Mouse (Mus musculus): ENCODE results near the gene Chl1.
A peak's percentile ranks its signal among the peaks of the same experiment; 100 is the strongest.

Chl1 gene

DNA sequence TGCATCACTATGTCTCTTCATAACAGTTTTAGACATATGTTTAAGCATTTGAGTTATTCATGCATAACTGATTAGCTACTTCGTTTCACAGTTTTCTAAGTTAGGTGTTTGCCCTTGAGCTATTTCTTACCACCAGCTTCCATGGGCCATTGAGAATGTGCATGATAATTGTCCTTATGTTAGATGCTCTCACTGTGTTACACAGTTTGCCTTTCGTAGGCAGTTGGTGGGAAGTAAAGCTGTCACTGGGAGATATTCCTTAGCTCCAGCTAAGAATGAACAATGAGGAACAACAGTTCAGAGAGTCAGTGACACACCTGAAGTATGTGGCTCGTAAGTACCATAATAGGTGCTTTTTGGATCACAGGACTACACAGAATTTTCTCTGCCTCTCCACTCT, 35.9 kb downstream of the Chl1 start:
- no peak for DNase-seq

DNA sequence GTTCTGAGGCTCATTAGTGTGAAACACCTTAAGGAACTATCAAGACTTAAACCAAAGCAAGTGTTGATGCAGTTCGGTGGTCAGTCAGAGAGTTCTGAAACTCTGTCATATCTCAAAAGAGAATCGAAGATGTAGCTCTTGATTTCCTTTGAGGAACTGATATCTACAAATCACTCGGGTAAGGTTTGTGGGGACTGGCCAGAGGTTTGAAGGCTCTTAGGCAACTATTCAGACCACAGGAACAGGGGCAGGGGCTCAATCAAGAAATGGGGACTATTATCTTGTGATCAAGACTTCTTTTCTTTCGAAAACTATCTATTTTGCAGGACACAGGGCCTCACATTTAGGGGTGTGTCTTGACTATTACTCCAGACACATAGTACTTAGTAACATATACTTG, 39.5 kb downstream of the Chl1 start:
- DNase-seq: no peak

DNA sequence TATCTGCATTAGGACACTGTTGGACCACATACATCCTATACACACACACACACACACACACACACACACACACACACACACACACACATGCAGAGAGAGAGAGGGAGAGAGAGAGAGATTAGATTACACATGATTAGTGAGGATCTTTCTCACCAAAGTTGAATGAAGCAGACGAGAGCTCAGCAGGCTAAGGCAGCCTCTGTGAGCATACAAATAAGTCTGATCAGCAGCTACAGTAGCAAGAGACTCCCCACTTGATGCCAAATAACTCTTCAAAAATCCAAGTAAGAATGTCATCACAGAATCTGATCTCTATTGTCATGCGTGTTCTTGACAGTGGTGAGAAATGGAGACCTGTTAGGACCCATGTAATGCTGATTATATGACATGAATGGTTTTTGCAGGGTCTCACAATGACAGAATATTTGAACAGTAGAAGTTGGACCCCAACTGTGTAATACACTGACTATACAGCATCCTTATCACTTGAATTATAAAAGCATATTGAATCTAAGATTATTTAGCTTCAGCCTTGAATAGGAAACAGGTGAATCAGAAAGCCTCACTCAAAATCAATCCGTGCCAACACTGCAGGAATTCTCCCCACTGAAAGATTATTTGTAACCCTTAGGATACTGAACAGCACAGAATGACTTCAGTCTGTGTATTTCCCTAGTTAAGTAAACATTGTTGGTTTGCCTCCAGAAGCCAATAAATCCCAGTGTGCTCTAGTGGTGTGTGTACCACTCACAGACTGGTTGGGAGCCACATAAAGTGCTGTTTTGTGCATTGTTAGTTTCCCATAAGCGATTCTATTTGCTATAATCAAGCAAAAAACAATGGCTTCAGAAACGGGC, 47.9 kb downstream of the Chl1 start:
- no peak for DNase-seq

DNA sequence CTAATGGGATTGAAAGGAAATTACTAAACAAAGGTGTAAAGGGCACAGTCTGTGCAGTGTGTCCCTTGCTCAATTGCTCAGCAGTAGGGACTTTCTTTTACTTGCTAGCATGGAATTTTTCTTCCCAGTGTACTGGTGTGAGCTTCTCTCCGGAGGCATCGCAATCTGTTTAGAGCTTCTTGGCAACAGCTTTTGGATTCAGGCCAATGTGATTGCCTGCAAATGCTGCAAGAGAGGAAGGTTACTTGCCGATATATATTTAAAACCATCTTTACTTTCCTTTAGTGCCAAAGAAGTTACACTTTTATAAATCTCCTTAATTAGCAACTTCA, 48.5 kb downstream of the Chl1 start:
- peak; percentile 59 for DNase-seq

DNA sequence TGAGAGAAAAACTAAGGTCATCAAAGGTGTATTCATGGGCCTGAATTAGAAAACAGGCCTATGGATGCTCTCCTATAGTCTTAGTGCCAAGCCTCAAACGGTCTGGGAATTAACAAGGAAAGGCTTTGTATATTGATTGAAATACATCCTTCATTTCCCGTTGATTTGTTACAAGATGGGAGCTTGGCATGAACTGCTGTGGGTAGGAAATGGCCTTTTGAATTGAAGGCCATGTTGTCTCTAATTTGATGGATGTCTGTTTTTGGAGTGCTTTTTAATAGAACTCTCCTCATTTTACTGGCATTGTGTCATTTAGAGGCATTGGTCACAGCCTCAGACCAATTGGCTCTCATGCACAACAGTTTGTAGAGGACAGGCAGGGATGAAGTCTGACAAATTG, 49.0 kb downstream of the Chl1 start:
- no peak for DNase-seq

DNA sequence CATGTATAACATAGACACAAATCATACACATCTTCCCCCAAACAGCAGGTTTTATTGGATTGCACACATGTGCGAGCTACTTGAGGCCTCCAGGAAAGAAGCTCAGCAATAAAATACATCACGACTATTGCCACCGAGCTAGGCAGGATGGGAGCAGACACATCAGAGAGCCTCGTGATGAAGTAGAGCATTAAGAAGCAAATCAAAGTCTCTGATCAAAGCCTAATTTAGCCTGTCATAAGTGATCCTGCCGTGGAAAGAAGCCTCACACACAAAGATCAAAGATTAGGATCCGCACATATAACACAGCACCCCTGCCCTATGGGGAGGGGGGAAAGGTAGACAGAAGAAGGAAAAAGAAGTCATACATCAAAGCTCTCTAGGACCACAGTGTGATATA, 54.4 kb downstream of the Chl1 start:
- no peak for DNase-seq

DNA sequence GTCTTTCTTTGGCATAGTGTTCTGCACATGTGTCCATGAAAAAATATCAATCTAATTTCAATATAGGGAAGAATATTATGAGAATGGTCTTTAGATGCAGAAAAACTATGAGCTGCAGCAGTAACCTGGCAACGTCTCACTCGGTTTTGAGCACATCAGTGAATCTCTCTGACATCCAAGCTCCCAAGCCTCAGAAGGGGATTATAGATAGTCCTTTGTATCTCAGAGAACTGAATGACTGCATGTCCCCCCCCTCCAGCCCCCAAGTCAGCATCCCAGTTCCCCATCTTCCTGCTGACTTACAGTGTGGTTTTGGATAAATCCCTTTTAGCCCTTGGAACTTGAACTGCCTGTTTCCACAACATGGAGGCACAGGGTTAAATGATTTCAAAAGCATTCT, 56.9 kb downstream of the Chl1 start:
- no peak for DNase-seq

DNA sequence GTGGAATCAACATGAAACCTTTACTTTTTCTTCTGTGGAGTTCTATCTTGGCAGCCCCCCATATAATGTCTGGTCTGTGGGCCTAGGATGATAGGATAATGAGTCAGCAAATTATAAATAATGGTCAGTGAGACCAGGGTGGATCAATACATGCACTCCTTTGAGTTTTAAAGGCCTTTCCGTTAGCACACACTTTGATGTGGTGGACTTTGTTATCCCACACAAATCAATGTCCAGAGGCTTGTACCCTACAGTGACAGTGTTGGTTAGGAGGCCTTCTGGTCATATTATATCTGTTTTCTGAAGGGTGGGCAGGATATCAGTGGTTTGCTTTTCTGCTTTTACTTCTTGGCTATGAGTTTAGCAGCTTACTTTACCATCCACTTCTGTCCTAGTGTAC, 62.3 kb downstream of the Chl1 start:
- no peak for DNase-seq

DNA sequence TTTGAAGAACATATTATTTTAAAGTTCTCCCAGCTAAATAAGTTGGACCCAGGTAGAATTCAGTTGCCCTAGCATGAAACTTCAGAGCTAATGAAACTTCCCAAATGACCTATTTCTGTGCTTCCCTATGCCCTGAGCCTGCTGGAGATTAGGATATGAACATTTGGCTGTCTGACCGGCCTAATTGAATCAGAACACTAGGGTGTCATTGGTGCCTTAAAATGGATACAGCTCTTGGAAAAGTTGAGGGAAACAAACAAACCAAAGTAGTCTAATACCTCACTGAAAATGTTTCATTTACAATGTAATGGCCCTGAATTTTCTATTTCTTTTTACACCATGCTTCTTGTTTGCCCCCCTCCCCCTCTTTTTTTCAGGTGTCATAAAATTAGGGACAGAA, 73.8 kb downstream of the Chl1 start:
- DNase-seq: no peak

DNA sequence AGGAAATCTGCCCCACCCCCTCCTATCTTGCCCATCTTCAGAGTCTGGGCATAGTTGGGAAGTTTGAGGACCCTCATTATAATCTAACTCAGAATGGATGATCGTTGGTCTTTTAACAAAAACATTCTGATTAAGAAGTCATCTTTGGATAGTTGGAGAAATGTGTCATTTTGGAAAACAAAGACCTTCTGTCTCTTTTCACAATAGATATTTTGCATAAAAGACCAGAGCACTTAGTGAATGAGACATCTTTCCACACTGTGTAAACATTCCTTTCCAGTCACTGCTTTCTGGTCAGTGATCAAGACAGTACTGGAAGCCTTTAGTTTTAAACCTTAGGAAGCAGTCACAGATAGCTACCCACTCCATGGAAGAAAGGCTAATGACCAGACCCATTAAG, 75.3 kb downstream of the Chl1 start:
- DNase-seq: no peak

DNA sequence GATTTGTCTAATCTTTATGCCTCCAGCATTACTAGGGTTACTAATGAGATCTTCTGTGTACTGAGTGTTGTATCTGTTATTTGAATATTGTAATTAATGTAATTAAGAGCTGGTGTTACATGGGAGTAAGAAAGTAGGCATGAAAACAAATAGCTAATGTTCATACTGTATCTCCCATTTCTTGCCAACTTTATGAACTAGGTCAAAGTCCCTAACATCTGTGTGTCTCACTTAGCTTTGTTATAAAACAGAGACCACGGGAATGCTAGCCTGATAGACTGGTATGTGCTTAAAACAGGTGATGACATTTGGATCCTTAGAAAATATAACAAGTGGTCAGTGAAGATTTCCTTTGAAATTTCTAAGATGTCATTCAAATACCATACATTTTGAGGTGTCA, 75.7 kb downstream of the Chl1 start:
- no peak for DNase-seq

DNA sequence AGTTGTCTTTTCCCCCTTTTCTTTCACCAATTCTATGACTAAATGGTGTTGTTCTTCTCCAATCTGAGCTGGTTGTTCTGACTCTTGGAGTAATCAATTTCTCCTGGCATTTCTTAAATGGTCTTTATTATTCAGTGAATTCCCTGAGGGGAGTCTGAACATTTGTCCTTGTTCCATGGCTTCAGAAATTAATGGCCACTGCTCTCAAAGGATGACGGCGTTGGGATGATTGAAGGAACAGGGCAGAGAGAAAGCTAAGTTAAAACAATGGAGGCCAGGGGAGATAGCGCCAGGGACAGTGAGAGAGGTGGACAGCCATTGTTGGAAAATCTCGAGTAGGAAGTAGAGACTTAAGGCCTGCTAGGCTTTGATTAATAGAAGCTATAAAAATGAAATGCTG, 91.7 kb downstream of the Chl1 start:
- no peak for DNase-seq

DNA sequence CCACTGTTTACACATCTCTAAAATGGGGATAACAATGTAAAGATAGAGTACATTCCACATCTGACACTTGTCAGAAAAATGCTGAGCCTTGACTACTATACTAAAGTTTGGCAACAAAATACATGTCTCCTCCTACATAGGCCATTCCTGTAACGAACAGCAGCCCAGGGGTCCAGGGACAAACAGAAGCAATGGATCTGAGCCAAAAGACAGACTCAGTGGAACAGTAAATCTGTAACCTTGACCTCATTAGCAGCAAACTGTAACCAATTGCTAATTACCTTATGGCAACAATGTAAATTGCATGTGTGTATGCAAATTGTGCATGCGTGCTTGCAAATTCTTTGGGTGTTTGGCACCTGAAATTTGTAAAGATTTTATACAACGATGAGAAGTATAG, 100.3 kb downstream of the Chl1 start:
- no peak for DNase-seq

DNA sequence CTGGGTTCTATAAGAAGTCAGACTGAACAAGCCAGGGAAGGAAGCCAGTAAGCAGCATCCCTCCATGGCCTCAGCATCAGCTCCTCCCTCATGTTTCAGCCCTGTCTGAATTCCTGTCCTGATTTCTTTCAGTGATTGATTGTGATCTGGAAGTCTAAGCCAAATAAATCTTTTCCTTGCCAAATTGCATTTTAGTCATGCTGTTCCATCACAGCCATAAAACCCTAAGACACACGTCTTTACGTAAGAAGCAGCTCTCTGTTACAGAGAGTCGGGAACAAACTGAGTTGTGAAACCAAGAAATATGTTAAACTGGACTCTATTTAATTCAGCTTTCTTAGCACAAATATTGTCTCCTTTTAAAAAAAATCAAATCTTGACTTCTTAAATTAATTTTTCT, 102.2 kb downstream of the Chl1 start:
- no peak for DNase-seq

DNA sequence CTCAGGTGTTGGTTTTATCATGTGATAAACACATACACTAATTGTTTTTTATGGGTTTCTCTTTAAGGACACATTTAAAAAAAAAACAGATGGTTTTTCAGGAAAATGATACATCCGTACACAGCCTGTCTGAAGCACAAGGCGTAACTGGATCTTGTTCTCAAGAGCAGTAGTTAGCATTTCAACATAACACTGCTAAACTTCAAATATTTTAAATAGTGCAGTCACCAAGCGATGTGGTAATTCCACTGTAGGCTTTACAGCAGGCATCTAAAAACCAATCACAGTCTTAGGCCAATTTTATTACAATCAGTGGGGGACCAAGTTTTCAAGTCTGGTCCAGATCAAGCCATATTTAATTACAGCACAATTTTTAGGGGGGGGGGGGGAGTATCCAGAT, 103.3 kb downstream of the Chl1 start:
- DNase-seq: no peak

DNA sequence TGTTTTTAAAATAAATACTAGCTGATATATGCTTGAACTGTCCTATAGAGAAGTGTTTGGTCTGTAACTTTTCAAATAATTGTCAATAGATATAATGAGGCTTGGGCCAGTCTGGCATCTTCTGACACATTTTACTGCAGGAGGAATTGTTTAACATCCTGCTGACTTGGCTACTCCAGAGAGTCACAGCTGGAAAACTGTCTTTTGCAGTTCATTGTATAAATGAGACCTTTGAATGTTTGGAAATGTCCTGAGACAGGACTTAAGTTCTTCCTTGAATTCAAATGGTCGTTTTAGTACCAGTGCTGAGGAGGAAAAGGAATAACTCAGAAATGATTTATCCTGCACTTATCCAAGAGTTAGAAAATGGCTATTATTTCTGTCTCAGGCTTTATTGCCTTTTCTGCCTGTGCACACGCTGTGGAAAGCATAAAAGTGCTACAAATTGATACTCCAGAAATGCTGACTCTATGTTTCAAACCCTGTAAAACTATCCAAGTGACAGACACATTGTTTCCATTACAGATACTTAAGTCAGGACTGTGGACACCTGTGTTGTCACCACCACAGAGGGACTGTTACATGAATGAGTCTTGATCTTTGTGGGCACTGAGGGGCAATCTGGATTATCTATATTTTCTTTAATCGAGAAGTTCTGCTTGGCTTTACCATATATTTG, 105.7 kb downstream of the Chl1 start:
- DNase-seq: no peak

DNA sequence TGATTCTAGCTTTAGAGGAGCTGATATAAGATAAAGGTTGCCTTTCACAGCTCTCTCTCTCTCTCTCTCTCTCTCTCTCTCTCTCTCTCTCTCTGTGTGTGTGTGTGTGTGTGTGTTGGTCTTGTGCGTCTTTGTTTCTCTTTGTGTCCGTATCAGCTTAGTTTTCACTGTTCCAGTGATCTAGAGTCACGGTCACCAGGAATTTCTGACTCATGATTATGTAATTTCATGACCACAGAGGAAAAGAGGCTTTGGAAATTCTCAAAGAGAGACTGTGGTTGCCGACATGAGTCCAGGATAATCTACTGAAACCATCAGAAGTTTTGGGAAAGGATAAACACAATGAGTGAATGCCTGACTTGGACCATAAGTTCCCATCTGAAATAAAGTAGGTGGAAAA, 110.5 kb downstream of the Chl1 start:
- no peak for DNase-seq

DNA sequence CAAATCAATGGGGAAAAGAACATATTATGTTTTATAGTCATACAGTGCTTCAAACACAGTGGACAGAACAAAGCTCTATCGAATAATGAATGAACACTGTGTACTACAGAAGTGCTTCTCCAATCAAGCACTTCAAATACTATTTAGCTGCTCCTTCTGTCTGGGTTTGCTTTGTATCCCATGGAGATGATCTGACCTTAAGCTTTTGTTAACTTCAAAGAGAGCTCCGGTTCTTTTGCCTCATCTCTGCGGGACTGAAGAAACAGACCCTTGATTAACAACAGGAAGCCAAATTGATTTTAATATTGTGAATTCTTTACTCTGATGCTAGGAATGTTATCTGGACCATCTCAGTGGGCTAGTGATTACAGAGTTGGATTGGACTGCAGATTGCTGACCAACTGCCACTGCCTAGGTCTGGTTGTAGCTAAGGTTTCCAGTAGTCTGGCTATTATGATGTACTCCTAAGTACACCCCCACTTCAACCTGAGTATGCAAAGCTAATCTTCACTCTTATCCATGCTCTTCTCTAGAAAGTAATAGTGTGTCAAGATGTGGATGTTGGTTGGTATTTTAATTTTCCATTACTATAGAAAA, 111.8 kb downstream of the Chl1 start:
- no peak for DNase-seq

DNA sequence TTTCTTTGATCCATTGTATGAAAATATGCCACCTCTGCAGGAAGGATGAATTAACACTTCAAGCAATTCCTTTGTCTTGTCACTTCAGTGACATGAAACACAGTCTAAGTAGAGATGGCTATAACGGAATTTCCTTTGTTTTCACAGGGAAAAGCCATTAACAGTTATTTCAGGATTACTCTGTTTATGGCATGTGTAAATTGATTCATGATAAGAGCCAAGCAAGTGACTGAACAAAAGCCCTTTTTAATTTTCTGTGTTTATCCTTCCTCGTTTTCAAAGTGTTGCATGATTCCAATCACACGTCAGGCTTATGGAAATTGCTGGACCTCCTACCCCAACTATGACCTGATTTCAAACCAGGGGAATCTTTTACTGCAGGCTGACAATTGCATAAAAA, 122.5 kb downstream of the Chl1 start:
- DNase-seq: no peak

DNA sequence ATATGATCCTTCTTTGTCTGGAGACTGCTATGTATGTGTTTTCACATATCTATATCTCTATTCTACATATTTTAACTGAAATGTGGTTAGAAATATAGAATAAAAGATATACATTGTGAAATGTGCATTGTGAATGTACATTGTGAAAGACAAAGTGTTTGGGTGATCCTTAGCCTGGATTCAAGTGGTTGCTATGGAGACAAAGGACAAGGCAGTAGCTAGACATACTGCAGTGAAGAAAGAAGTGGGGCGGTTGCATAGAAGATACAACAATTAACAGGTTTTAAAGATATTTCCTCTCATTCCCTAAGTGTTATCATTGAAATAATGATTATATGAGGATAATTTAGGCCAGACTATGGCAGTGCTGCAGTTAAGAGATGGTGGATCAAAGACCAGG, 146.4 kb downstream of the Chl1 start:
- no peak for DNase-seq

DNA sequence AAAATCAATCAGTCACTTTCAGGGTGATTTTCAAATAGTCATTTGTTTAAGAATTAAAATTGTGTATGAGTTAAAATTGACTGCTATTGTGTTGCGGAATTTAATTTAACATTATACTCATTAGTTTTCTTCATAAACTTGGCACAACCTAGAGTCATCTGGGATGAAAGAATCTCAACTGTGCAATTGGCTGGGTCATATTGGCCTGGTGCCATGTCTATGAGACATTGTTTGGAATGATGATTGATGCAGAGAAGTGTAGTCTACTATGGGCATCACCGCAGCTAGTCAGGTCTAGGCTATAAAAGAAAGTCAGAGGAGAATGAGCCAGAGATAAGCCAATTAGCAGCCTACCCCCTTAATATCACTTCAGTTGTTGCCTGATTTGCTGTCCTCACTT, 148.8 kb downstream of the Chl1 start:
- DNase-seq: no peak

DNA sequence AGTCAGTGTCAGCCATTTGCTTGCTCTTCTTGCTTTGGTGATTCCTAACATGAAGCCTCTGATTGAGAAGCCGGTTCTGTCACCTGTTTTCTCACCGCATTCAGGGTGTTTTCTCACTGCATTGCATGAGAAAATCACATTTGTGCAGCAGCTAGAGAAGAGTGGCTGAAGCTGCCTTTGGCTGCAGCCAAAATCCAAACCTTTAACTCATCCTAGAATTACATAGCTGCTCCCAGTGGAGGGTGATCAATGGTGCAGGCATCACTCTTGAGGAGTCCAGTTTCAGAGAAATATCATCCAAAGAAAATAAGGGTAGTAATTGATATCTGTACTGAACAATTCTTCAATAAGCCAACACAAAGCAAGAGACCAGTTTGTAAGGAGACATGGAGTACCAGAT, 154.8 kb downstream of the Chl1 start:
- no peak for DNase-seq

DNA sequence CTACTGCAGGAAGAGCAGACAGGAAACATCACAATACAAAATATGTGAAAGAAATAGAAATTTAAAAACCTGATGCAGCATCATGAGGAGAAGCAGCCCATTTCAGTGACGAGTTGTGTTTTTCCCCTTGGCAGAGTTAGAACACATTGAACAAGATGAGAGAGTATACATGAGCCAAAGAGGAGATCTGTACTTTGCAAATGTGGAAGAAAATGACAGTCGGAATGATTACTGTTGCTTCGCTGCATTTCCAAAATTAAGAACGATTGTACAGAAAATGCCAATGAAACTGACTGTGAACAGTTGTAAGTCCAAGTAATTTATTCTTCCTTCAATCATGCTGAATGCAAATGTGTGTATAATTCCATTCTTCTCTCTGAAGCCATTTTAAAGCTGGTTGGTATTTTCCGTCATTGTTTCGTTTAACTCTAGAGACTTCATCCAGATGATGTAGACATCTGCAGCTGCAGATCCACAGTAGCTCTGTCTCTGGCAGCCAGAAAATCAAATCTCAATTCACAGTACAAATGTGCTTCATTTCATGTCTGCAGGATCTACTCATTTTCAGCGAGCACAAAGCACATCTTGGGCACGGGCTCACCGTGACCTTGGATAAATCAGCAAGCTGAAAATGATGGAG, 155.4 kb downstream of the Chl1 start:
- DNase-seq: no peak

DNA sequence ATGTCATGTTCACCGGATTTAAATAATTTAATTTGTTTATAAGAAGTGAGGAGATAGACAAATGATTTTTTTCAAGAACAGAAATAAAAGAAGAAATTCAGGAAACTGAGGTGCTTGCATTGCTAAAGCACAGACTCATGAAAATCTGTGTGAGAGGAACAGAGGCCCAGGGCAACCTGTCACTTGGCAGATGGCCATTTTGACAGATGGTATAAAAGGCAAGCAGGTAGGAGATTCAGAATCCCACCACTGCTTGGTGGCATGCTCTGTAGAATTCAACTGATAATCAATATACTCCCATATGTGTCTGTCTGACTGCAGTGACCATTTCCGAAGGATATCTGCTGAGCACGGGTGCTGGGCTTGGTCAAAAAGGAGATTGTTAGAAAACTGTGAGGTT, 162.7 kb downstream of the Chl1 start:
- DNase-seq: no peak

All from right cerebral cortex, adult 18-20 months (tissue).